Mouse (Mus musculus): Measurements from ENCODE around the gene Add3. TPM values are rescaled to one million over a fixed set of nuclear protein-coding genes. Genes with fewer than 3 reads are reported as not detected.

The Add3 gene
- polyA plus RNA-seq, 1 experiment from 2014 or later, result 100 TPM

- 84% methylated on average over 7 of the region's 7 CpGs for WGBS
- no peak for ATAC-seq
- no peak overlapping the region for H3K27ac ChIP-seq (ENCODE audit: low read length)
These were observed 143.5 kb downstream of the Add3 start for GRCm38 (mm10) chr19:53283742-53284141.

GRCm38 (mm10) chr19:53284268-53285208, 144.3 kb downstream of the Add3 start:
- Histone ChIP-seq H3K9ac (replicated peaks; ENCODE audit: low read depth) (no peak overlapping the region), H3K4me3 (ENCODE audit: low read depth, low read length) (no peak overlapping the region)
- peak; percentile 58 for DNase-seq (ENCODE audit: low spot score)

More at GRCm38 (mm10) chr19:53283742-53284141, 143.5 kb downstream of the Add3 start:
- no peaks in the 10 kb centered on the region for H3K36me3 ChIP-seq (ENCODE audit: insufficient read depth, low read length)
- no peak overlapping the region for H3K9ac ChIP-seq (replicated peaks; ENCODE audit: low read depth)
- no peaks in the 10 kb centered on the region; the same call in 1 of the 2 replicates for H3K4me1 ChIP-seq (ENCODE audit: insufficient read depth, low read depth, low read length)
- TF ChIP-seq CTCF (IDR thresholded peaks at IDR 0.05), result no peak
- no peak for TF ChIP-seq EP300 (IDR thresholded peaks at IDR 0.05)
- H3K27me3 ChIP-seq (replicated peaks; ENCODE audit: insufficient read depth, low read length), result no peaks in the 10 kb centered on the region
- no peak overlapping the region for H3K4me3 ChIP-seq (ENCODE audit: low read depth, low read length)
- H3K9me3 ChIP-seq (ENCODE audit: low read length), result no peaks in the 10 kb centered on the region
- H3K4me2 ChIP-seq (replicated peaks; ENCODE audit: low read depth, low read length), result no peak overlapping the region
- DNase-seq (ENCODE audit: low spot score), result no peak

GRCm38 (mm10) chr19:53296331-53297254, 156.3 kb downstream of the Add3 start:
- Histone ChIP-seq H3K36me3 (ENCODE audit: insufficient read depth, low read length) (no peaks in the 10 kb centered on the region), H3K9ac (replicated peaks; ENCODE audit: low read depth) (no peak overlapping the region), H3K4me1 (ENCODE audit: insufficient read depth, low read depth, low read length) (no peaks in the 10 kb centered on the region), H3K27me3 (replicated peaks; ENCODE audit: insufficient read depth, low read length) (no peaks in the 10 kb centered on the region), H3K27ac (ENCODE audit: low read length) (no peak overlapping the region), H3K4me2 (replicated peaks; ENCODE audit: low read depth, low read length) (no peak overlapping the region), H3K9me3 (ENCODE audit: low read length) (no peaks in the 10 kb centered on the region), H3K4me3 (ENCODE audit: low read depth, low read length) (no peak overlapping the region)
- 63% methylated on average over 23 of the region's 23 CpGs for WGBS
- ATAC-seq (no peak), DNase-seq (ENCODE audit: low spot score) (no peak)
- no peak for TF ChIP-seq CTCF (IDR thresholded peaks at IDR 0.05)
- no peak for TF ChIP-seq EP300 (IDR thresholded peaks at IDR 0.05)

More at GRCm38 (mm10) chr19:53284268-53285208, 144.3 kb downstream of the Add3 start:
- peak; percentile 54 for ATAC-seq
- TF ChIP-seq CTCF (IDR thresholded peaks at IDR 0.05) (no peak), EP300 (IDR thresholded peaks at IDR 0.05) (no peak)
- Histone ChIP-seq H3K36me3 (ENCODE audit: insufficient read depth, low read length) (no peaks in the 10 kb centered on the region), H3K4me1 (ENCODE audit: insufficient read depth, low read depth, low read length) (no peaks in the 10 kb centered on the region; the same call in 1 of the 2 replicates), H3K27me3 (replicated peaks; ENCODE audit: insufficient read depth, low read length) (no peaks in the 10 kb centered on the region), H3K4me2 (replicated peaks; ENCODE audit: low read depth, low read length) (no peak overlapping the region), H3K27ac (ENCODE audit: low read length) (no peak overlapping the region), H3K9me3 (ENCODE audit: low read length) (no peaks in the 10 kb centered on the region)
- 39% methylated on average over 20 of the region's 20 CpGs for WGBS

Other genes starting within 250 kb of the Add3 start
- 109 and 112 TPM in 2 replicates for gene Xpnpep1, start 100.2 kb upstream of the Add3 start, polyA plus RNA-seq (2015; fragmentation: Nextera tagmentation; extraction: Ambion mirVana)
- 40.4 and 43.0 TPM in 2 replicates for gene Mxi1, start 170.1 kb downstream of the Add3 start, polyA plus RNA-seq (2015; fragmentation: Nextera tagmentation; extraction: Ambion mirVana)
- gene Gm10197, start 231.3 kb downstream of the Add3 start, polyA plus RNA-seq (2015; fragmentation: Nextera tagmentation; extraction: Ambion mirVana), result 2.2 TPM in 1 of 2 replicates, not detected in the other

Data from lung, postnatal 0 days (tissue).